Mouse (Mus musculus): ENCODE data around the gene Slc12a4.

The Slc12a4 gene

DNA sequence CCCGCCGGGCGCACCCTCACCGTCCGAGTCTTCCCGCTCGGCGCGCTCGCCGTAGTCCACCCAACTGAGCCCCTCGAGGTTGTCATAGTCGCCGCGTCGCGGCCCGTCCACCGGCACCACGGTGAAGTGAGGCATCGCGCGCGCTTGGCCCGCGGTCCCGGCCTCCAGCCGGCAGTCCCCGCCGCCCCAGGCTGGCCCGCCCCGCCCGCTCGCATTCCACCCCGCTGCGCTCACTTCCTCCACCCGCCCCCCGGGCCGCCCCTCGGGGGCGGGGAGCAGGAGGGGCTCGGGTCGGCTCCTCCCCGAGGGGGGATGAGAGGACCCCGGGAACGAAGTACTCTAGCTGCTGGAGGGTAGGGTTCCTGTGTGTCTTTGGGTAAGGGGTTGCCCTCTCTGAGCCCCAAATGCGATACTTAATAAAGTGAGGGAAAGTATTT, at the start of gene Slc12a4:
Gene Slc12a4, minus strand, starts transcription at position 193 of the 437 bp plus-strand sequence.
- no peak; the same call in 1 of the 2 replicates for TF ChIP-seq GATA4 (IDR thresholded peaks at IDR 0.05; ENCODE audit: insufficient replicate concordance, low read length)

DNA sequence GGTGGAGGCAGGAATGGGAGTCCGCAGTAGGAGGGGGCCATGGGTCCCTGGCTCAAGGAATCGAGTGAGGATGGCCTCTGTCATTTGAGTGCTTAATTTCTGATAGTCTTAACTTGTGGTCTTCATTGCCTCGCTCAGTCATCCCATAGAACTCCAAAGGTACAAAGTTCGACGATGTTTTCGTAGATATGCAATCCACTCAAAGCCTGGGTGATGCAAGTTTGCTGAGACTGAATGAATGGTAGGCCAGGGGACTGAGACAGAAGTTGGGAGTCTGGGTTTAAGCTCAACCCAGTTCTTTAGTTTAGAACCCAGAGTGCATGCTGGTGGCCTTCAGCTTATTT, 45.7 kb upstream of the Slc12a4 start, which contains the start of gene Ddx28:
Gene Ddx28, minus strand, starts transcription at position 240 of the 344 bp plus-strand sequence.
- TF ChIP-seq GATA4 (IDR thresholded peaks at IDR 0.05; ENCODE audit: insufficient replicate concordance, low read length), result no peak

DNA sequence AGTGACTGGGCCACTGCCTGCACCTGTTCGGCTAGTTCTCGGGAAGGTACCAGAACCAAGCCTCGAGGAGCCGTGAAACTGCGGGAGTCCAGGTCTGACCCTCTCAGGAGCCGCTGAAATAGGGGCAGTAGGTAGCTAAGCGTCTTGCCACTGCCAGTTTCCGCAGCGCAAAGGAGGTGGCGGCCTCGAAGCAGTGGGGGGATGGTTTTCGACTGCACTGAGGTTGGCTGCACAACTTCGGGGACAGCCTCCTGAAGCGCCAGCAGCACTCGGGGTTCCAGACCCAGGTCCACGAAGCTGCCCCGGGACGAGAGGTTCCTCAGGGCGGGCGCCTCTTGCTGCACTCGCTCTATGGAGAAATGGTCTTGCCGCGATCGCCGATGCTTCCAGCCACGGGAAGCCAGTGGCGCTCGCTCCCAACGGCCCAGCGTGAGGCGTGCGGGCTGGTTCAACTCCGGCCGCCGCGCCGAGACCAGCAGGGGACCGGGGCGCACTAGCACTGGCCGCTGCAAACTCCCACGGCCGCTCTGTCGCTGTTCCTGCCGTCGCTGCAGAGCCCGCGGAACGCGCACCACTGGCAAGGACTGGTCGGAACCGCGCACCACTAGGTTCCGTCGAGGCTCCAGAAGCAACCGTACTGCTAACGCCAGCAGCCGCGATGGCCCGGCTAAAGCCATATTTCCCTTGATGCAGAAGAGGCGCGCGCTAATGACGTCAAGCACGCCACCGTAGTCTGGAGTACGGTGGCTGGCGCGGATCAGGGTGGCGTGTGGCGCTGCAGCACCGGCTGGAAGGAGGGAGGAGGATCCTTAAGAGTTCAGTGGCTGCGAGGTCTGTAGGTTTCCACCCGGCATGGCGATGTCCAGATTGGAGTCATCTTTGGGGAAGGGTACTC, 45.1 kb upstream of the Slc12a4 start:
- TF ChIP-seq GATA4 (IDR thresholded peaks at IDR 0.05; ENCODE audit: insufficient replicate concordance, low read length), result no peak

- no peak for TF ChIP-seq GATA4 (IDR thresholded peaks at IDR 0.05; ENCODE audit: insufficient replicate concordance, low read length)
These were observed 41.2 kb upstream of the Slc12a4 start for GRCm38 (mm10) chr8:106007135-106007534.

DNA sequence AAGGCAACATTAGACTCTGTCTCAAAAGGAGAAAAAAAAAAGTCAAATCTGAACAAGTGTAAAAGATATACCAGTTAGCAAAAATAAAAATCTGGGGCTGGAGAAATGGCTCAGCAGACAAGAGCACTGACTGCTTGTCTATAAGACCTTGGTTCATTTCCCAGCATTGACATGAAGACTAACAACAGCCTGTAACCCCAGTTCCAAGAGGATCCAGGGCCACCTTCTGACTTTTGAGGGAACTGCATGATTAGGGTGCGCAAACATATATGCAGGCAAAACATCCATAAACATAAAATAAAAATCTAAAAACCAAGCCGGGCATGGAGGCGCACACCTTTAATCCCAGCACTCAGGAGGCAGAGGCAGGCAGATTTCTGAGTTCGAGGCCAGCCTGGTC, 40.5 kb upstream of the Slc12a4 start:
- no peak for TF ChIP-seq GATA4 (IDR thresholded peaks at IDR 0.05; ENCODE audit: insufficient replicate concordance, low read length)

GRCm38 (mm10) chr8:106005875-106006274, 40.0 kb upstream of the Slc12a4 start, which contains the start of gene Dpep2nb:
Gene Dpep2nb, minus strand, starts transcription at chr8:106005975.
- TF ChIP-seq GATA4 (IDR thresholded peaks at IDR 0.05; ENCODE audit: insufficient replicate concordance, low read length), result no peak

DNA sequence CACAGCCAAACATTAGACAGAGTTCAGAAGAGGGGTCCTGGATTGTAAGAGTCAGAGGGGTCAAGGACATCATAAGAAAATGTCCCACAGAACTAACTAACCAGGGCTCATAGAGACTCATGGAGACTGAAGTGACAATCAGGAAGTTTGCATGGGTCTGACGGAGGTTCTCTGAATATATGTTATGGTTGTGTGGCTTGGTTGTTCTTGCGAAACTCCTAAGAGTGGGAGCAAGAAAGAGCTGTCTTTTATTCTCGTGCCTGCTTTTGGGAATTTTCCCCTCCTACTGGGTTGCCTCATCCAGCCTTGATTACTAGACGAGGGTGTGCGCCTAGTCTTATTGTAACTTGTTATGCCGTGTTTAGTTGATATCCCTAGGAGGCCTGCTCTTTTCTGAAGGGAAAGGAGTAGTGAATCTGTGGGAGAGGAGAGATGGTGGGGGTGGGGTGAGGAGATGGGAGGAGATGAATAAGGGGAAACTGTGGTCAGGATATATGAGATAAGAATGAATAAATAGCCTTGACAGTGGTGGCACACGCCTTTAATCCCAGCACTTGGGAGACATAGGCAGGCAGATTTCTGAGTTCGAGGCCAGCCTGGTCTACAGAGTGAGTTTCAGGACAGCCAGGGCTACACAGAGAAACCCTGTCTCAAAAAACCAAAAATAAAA, 38.8 kb upstream of the Slc12a4 start:
- TF ChIP-seq GATA4 (IDR thresholded peaks at IDR 0.05; ENCODE audit: insufficient replicate concordance, low read length), result no peak

- no peak for TF ChIP-seq GATA4 (IDR thresholded peaks at IDR 0.05; ENCODE audit: insufficient replicate concordance, low read length)
These were observed 36.0 kb upstream of the Slc12a4 start for GRCm38 (mm10) chr8:106001908-106002307.

- no peak for TF ChIP-seq GATA4 (IDR thresholded peaks at IDR 0.05; ENCODE audit: insufficient replicate concordance, low read length)
These were observed 33.1 kb upstream of the Slc12a4 start for GRCm38 (mm10) chr8:105998971-105999370.

- TF ChIP-seq GATA4 (IDR thresholded peaks at IDR 0.05; ENCODE audit: insufficient replicate concordance, low read length), result no peak
These were observed 30.5 kb upstream of the Slc12a4 start for GRCm38 (mm10) chr8:105996359-105996758.

- no peak for TF ChIP-seq GATA4 (IDR thresholded peaks at IDR 0.05; ENCODE audit: insufficient replicate concordance, low read length)
These were observed 27.3 kb upstream of the Slc12a4 start for GRCm38 (mm10) chr8:105993226-105993625.

- no peak for TF ChIP-seq GATA4 (IDR thresholded peaks at IDR 0.05; ENCODE audit: insufficient replicate concordance, low read length)
These were observed 26.6 kb upstream of the Slc12a4 start for GRCm38 (mm10) chr8:105992499-105992898.

DNA sequence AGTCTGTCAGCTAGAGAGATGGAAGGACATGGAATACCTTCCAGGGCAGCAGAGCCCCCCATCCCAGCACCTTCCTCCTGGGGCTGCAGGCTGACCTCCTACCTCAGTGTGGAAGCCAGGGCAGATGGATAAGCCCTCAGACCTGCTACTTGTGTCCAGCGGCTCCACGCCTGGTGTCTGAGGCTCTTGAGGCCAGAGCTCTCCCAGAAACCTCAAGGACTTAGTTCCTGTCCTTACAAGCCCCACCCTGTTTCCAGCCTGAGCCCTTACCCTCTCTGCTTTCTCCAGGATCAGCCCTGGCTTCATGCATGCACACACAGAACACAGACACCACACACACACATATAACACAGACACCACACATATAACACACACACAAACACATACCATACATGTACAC, 25.6 kb upstream of the Slc12a4 start:
- TF ChIP-seq GATA4 (IDR thresholded peaks at IDR 0.05; ENCODE audit: insufficient replicate concordance, low read length), result no peak

DNA sequence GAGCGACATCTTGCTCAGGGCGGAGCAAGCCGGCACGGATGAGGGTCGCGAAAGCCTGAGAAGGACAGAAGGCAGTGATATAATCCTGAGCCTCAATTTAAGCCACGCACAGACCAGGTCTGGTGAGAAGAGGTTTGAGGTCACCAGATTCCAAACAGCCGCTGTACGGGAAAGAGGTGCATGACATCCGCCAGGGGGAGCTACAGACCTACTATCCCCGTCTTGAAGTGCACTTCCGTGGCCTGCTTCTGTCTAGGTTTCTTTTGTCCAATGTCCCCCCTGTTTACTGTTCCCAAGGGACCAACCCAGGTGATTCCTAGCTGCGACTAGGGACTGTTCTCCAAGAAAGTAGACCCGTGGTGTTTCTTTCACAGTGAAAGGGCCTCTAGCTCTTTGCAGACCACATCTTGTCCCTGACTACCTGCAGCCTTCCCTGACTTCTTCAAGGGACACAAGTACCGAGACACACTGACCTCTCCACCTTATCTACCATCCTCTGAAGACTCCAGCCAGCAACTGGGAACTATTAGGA, 25.0 kb upstream of the Slc12a4 start, which contains the start of gene Dus2:
Gene Dus2, plus strand, starts transcription at position 482 of the 532 bp plus-strand sequence.
- TF ChIP-seq GATA4 (IDR thresholded peaks at IDR 0.05; ENCODE audit: insufficient replicate concordance, low read length), result no peak

DNA sequence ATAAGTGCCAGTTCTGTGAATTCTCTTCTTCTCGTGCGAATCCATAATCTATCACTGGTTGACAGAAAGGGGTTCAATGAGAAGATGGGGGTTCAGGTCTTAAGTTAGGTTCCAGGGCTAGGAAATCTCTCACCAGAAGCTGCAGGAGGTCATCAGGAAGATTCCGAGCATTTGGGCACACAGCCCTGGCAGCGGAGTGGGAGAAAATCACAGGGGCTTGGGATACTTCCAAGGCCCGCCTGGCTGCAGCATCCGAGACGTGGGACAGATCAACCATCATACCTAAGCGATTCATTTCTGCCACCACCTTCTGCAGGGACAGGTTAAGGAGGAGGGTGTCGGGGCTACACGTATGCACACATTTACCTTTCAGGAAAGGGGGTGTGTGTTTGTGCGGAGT, 22.6 kb upstream of the Slc12a4 start:
- no peak for TF ChIP-seq GATA4 (IDR thresholded peaks at IDR 0.05; ENCODE audit: insufficient replicate concordance, low read length)

DNA sequence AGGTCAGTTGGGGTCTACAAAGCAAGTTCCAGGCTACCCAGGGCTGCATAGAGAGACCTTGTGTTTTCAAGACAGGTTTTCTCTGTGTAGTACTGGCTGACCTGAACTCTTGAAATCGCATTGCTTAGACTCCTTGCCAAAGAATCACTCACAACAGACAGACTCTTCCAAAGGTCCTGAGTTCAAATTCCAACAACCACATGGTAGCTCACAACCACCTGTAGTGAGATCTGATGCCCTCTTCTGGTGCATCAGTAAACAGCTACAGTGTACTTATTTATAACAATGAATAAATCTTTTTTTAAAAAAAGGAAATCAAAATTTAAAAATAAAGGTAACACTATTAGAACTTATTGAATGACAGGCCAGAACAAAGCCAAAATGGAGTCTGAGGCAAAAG, 15.2 kb upstream of the Slc12a4 start:
- no peak for TF ChIP-seq GATA4 (IDR thresholded peaks at IDR 0.05; ENCODE audit: insufficient replicate concordance, low read length)

Data from liver, adult (tissue).